Mouse (Mus musculus) frontal cortex, adult 2 months (tissue): ENCODE results near the gene Cysltr2. TPM values are rescaled to one million over a fixed set of nuclear protein-coding genes. Genes with fewer than 3 reads are reported as not detected.

Experiments
- DNase-seq, 2 experiments: peaks; one replicate each; pipeline ENCODE4 v3.0.0; 2022; ENCODE audit warnings: low spot score in 1 of 2; ENCODE audit errors: extremely low spot score in 1 of 2
- polyA plus RNA-seq: library from polyadenylated mRNA; depleted of rRNA; stranded (reverse); fragments of >200 nt; gene quantifications from 2 replicates; pipeline ENCODE4 v1.2.3, GENCODE M21; 2012; rRNA removed

Cysltr2 gene
- polyA plus RNA-seq, result 0.64 and 0.82 TPM in 2 replicates

DNA sequence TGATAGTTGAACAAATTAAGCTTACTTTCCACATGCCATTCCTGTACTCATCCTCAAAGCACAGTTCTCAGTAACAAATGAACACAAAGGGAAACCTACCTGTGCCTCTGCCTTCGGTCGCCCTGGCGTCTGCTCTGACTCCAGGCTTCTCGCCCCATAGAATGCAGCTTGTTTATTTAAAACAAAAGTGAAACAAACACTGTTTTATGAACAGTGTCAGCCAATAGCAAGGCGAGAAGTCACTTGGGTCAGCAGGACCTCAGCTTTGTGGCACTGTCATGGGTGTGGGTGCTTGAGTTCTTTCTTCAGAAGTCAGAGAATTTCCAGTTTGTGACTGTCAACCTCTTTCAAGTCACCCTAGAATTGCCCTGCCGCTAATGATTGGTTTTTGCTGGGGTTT, at the start of gene Cysltr2:
Gene Cysltr2 (minus strand): TSS at position 178 of the 400 bp plus-strand sequence.
- DNase-seq, result no peak

DNA sequence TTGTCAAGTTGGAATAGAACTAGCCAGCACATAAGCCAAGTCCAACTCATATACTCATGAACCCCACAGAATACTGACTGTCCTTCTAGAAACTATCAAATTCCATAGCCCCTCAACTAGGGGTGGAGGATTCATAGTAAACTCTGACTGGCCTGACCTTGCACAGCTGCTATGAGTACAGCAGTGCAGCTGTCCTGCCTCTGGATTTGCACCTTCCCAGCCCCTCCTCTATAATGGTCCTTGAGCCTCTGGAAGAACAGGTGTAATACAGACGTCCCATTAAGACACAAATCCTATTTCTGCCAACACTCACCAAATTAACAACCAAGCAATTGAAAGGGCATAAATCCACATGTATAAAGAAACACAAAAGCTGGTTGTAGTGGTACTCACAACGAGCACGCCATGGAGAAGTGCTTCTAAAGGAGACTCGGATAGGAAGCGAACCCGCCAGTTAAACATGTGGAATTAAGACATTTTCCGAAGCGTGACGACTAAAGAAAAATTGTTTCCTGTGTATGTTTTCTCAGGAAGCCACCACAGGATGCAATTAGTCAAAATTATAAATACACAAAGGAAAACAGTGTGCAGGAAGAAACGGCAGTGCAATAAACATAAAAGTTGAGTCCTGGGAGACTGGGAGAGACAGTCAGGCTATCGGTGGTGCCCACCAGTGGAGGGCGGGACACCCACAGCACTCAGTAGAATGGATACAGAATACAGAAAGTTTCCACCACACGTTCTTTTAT, 46.1 kb upstream of the Cysltr2 start:
- DNase-seq, result no peak

DNA sequence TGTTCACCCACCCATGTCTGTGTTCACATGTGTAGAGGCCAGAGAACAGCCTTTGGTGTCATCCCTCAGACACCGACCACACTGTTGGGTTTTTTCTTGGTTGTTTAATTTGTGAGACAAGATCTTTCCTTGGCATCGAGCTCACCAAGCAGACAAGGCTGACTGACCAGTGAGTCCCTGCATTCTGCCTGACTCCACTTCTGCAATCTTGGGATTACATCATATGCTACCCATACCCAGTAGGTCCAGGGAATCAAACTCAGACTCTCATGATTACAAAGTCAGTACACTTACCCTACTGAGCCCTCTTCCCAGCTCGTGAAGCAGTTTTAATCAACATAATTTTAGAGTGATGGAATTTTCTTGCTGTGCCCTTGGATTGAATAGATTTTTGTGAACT, 44.0 kb upstream of the Cysltr2 start:
- DNase-seq, result no peak

DNA sequence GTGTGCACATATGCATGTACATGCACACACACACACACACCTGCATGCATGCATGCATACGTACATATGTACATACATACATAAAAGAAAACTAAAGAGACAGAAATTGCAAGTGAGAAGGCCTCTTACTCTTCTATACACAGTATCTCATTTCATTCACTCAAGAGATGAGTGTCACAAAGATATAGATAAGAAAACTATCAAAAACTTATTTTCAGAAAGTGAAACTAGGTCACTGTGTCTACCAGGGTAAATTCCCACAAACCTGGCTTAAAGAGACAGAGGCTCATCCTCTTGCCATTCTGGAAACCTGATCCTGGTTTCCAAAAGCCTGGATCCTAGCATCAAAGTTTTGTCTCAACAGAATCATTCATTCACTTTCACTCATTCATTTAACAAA, 39.3 kb upstream of the Cysltr2 start:
- no peak for DNase-seq

DNA sequence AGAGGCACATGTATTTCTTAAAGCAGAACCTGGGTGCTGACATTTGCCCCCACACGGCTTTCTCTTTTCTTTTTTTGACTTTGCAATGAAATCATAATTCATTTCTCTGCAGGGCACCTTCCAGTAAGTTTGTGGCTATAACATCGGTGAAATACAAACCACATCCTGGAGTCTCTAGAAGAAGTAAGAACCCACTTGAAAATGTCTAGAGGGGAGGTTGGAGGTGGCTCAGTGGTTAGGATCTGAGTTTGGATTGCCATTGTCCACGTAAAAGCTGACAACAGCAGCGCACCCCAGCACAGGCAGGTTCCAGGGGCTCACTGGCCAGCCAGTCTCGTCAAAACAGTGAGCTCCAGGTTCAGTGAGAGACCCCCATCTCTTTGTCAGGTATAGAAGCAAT, 38.8 kb upstream of the Cysltr2 start:
- no peak for DNase-seq

DNA sequence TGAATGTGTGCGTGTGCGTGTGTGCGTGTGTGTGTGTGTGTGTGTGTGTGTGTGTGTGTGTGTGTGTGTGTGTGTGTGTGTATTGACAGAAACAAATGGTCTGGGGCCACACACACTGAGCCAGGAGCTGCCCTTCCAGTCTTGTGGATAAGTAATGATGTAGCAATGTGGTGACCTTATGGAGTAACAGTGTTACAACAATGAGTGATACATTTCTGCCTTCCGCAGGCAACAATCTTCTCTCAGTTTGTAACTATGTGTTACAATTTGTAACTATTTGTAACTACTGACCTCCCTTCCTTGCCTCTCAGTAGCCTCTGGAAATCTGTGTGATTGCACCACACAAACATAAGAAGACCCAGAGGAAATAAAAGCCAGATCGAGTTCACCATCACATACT, 38.3 kb upstream of the Cysltr2 start:
- no peak for DNase-seq

DNA sequence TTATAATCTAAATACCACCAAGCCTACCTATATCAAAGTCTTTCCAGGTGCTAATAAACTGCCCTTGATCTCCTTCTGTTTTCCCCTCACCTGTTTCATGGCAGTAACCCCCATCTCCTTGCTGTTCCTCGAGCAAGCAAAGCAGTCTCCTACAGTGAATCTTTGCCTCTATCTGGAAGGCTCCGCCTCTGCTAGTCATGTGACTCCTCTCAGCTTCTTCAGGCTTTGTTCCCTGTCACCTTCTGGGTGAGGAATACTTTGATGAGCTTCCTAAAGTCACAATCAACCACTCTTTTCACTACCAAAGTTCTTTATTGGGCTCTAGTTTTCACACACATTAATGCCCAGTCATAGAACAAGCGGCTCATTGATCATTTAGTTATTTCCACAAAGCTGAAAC, 37.5 kb upstream of the Cysltr2 start:
- DNase-seq, result no peak

DNA sequence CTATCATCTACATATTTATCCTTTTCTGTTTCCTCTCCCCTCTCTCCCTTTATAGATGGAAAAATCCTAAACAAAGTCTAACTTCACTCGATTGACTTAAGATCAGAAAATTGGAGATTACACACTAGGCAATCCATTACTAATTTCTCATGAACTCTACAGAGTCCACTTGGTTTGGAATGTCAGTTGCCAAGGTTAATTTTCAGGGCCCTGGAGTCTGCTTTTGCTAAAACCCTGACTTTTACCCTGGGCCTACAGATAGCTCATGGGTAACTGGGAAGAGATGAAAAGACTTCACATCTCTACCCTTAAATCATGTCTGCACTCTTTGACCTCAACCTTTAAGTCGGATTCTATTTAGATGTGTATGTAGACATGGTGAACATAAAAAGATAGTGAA, 34.6 kb upstream of the Cysltr2 start:
- DNase-seq, result no peak

DNA sequence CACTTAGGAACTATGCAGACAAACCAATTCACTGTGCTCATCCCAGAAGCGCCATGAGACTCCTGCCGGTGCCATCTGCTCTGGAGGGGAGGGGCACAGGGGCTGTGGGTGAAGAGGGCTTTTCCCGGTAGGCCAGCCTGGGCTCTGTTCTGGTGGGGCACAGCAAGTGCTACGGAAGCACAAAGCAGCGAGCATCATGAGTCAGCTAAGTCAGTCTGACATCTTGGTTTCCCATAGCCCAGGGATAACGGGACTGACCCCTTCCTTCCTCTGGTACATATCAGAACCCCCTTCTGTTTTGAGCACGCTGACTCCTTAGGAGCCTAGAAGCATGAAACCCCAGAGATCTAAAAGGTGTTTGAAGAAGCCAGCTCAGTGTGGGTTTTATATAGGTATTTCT, 15.5 kb upstream of the Cysltr2 start:
- no peak for DNase-seq

DNA sequence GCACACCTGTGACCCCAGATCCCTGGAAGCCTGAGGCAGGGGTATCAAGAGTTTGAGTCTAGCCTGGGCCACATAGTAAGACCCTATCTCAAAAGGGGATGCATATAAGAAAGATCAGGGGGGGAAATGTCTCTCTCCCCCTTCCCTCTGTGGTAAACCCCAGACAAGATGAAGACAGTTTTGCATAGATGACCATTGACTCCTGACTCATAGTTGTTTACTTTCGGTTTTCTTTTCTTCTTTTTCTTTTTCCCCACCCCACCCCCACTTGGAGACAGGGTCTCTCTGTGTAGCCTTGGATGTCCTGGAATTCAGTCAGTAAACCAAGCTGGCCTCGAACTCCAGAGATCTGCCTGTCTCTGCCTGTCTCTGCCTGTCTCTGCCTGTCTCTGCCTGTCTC, 9.8 kb upstream of the Cysltr2 start:
- no peak for DNase-seq

DNA sequence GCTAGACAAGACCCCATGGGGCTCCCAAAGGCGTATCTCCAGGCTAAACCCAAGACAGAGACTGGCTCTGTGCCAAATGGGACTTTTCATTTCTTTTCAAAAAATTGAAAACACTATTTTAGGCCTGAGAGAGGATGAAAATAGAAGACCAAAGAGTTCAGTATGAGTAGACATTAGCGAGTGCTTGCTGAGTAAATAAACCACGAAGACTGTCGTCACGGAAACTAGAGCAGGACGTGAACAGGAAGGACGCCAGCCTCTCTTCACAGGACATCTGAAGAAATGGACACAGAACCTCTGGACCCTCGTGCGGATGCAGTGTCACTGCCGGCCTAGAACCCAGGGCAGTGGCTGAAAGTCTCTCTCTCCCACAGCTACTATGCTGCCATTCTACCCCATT, 8.8 kb upstream of the Cysltr2 start:
- no peak for DNase-seq

DNA sequence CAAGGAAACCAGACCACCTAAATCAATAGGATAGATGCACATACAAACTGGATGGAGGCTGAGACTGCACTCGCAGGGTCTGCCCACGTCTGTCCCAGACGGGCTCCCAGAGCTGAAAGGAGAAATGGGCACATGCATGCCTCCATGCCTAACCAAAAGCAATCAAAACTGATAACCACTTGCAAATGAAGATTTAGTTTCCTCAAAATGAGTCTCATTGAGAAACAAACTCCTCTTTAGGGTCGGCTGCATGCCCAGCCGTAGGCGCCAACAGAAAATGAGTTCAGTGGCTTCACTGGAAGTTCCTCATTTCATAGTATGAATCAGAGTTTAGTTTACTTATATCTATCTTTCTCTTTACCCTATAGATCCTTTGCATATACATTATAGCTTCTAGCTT, 7.9 kb upstream of the Cysltr2 start:
- no peak for DNase-seq

DNA sequence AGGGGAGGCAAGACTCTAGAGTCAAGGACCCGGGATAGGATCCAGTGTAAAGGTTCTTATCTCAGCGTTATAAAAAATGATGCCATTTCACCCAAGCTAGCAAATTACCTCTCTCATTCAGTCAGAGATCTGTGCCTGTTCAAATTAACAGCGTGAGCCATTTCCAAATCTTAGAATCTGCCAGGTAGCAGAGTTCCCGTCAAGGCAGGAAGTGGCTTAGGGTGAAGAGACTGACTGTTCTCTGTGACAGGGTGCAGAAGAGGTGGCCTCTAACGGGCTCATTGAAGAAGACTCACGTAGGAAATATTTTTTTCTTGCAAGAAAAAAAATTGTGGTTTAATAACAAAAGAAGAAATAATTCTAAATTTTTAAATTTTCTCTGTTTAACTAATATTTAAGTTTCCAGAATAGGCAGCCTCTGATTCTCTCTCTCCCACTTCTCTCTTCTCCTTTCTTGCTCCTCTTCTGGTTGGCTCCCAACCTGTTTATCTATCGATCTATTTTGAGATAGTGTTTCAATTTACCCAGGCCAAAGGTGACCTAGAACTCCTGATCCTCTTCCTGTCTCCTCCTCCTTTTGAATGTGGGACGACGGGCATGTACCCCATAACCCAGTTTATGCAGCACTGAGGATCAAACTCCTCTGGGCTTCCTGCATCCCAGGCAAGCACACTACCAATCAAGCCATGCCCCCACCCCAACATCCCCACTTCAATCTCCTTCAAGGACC, 3.5 kb downstream of the Cysltr2 start:
- no peak for DNase-seq

DNA sequence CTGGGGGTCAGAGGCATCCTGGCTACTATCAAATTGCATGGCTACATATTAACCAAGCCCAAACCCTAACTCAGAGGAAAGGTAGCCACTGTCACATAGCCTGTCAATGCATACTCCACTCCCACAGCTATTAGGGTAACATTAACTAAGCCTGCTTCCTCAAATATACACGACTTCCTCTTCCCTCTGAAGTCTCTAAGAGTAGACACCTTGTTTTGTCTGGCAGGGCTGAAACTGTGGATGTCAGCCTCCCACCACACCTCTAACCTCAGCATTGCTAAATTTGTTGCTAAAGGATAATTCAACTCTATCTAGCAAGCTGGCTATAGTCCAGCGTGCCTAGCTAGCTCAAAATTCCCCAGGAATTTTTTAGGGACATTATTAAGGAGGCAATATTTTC, 7.2 kb downstream of the Cysltr2 start:
- DNase-seq, result no peak

DNA sequence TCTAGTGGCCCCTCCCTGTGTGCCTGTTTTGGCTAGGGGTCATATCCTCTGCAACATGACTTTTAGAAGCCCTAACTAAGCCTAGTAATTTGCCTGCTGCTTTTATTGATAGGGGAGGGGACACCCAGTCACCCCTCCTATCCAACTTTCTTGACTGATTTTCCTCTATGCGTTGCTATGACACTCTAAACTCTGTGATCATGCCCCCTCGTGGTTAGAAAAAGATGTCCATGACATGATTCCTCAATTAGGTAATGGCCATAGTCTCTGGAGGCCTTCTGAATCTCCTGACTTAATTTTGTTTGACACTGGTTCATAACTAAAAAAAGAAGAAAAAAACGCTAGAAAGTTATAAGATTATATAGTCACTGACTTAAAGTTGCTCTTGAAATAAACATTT, 15.6 kb downstream of the Cysltr2 start:
- no peak for DNase-seq

DNA sequence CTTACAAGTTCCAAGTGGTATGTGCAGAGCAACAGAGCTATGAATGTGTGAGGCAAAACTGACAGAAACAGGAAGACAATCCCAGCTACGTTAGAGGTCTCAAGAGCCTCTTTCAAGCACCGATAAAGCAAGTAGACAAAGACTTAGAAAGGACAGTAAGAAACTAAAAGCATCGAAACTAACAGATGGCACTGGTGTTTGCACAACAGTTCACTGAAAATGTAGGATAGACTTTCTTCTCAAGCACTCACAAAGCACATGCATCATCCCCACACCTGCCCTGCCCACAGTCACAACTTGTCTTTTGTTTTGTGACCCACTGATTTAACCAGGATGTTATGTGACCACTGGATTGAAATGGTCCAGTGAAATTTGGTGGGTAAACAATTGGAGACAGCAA, 17.7 kb downstream of the Cysltr2 start:
- no peak for DNase-seq

DNA sequence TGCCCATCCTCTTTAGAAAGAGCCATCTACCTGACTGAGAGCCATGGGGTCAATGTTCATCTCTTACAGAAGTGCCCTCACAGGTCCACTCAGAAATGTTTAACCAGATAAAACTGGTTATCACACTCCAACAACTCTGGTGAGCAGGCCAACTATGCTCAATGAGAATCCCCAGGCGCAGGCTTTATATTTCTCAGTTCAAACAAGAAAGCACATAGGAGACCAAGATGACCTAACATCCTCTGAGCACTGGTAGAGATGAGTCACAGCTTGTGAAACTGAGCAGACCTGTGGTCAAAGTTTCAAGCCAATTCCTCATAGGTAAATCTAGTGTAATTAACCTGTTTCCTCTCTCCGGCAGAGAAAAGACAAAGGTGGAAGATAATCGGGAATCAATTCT, 31.6 kb downstream of the Cysltr2 start:
- no peak for DNase-seq

DNA sequence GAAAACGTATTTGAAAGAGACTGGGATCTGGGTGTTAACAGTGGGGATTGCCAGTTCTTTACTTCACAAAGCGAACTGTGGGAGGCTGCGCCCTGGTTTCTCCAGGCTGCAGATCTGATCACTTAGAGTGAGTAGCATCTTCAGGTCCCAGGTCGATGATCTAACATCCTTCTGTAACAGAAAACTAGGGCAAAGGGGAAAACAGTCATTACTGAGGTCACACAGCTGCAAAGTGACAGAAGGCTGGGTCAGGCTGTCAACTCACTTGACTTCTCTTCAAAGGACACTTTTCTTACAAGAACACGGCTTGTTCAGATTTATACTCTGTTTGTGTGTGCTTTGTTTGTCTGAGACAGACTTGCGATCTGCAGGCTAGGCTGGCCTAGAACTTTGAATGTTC, 33.5 kb downstream of the Cysltr2 start:
- DNase-seq, result no peak

DNA sequence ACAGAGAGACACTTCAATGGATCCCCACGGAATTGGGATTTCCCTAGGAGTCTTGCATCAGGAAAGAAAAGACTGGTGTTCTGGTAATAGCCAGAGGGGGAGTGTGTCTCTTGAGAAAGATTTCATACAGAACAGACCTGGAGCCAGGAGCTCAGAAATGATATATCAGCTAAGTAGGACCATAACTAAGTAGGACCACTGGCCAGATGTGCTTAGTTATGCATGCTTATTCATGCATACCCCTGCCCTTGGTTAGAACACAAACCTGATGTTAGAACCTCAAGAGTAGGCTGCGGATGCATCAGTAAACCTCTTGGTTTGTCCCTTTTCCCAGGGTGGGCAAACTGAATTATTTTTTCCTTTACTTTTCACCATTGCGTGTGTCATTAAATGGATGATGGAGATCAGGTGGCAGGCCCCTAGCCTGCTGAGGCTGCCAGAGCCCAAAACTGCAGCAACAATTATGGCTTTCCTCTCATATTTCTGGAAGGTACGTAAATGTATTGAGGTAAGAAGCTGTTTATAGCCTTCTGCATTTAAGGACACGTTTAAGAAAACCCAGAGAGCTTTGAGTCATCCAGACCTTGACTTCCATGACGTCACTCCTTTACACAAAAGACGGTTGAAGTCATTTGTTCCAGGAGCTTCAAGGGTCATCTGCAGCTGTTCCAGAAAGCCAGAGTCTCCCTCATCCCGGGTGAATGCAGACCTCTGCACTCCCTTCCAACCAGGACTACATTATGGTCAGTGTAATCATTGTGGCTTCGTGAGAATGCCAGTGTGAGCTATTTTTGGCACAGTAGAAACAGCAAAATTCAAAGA, 35.0 kb downstream of the Cysltr2 start:
- no peak for DNase-seq

DNA sequence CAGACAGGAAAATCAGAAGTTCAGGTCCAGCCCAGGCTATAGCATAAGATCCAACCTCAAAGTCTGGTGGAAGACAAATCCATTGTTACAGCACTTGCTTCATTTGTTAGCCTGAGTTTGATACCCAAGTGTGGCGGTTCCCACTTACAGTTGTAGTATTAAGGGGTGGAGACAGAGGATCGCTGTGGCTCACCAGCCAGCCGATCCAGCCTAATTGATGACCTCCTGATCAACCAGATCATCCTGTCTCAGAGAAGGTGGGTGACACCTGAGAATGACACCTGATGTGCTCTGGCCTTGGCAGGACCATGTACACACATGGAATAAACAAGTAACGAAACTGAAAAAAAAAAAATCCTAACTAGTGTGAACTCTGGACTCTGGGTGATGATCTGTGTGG, 47.1 kb downstream of the Cysltr2 start:
- DNase-seq, result no peak

DNA sequence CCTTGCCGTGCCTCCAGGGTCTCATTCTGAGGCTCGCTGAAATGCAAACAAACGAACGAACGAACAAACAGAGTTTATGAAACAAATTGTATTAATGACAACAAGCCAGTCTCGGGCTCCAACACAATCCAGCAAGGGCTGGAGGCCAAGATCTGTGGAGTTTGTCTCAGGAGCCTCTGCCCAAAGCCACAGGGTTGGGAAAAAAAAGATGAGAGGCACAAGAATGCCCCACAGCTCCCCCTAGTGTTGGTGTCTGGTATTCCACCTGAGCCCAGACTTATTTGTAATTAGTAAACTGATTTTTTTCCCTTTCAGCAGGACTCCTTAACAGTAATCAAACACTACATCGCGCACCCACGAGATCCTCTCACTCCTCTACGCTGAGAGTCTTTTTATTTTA, 48.6 kb downstream of the Cysltr2 start:
- DNase-seq, result peak in 1 of 2 experiments; percentile 76
